Mouse (Mus musculus) limb, embryonic 12.5 days (tissue): ENCODE measurements around the gene Scd4. TPM values are rescaled to one million over a fixed set of nuclear protein-coding genes. Genes with fewer than 3 reads are reported as not detected.

Experiments
- ATAC-seq: fragments of 200-750 bp; cut with Nextera tagmentation; 2 replicates; pipeline ENCODE4 v1.8.0; 2017; ENCODE audit warnings: low read depth, moderate TSS enrichment; ENCODE audit not compliant: insufficient number of reproducible peaks, insufficient read depth, low FRiP score, low TSS enrichment
- H3K27ac ChIP-seq: fragments of 300-500 bp; sonication (generic); 2 replicates; pipeline ENCODE4 v1.5.1; 2016; ENCODE audit warnings: mild to moderate bottlenecking, moderate library complexity
- H3K27me3 ChIP-seq: fragments of 300-500 bp; sonication (generic); 2 replicates; pipeline ENCODE4 v1.6.1; 2016; ENCODE audit warnings: mild to moderate bottlenecking, moderate library complexity
- H3K36me3 ChIP-seq: fragments of 300-500 bp; sonication (generic); 2 replicates; pipeline ENCODE4 v1.6.1; 2016; ENCODE audit warnings: mild to moderate bottlenecking, moderate library complexity
- H3K4me1 ChIP-seq: fragments of 300-500 bp; sonication (generic); replicated peaks from 2 replicates; pipeline ENCODE4 v1.6.1; 2016
- H3K4me2 ChIP-seq: fragments of 300-500 bp; sonication (generic); 2 replicates; pipeline ENCODE4 v1.6.1; 2016; ENCODE audit warnings: mild to moderate bottlenecking, moderate library complexity
- H3K4me3 ChIP-seq: fragments of 300-500 bp; sonication (generic); replicated peaks from 2 replicates; pipeline ENCODE4 v1.5.1; 2016; ENCODE audit warnings: mild to moderate bottlenecking
- H3K9ac ChIP-seq: fragments of 300-500 bp; sonication (generic); replicated peaks from 2 replicates; pipeline ENCODE4 v1.6.1; 2016; ENCODE audit warnings: mild to moderate bottlenecking, moderate library complexity
- H3K9me3 ChIP-seq: fragments of 300-500 bp; sonication (generic); 2 replicates; pipeline ENCODE4 v1.6.1; 2016; ENCODE audit warnings: mild to moderate bottlenecking, moderate library complexity
- WGBS: fragments of 180-500 bp; shearing (Covaris S2); methylation state at CpG from one replicate; pipeline ENCODE4 v1.1.7; 2016; 5-methylcytosine and 5-hydroxymethylcytosine counted together
- polyA plus RNA-seq: library from polyadenylated mRNA; unstranded; fragments of >200 nt; fragmentation: Nextera tagmentation; extraction: Ambion mirVana; gene quantifications from 2 replicates; pipeline ENCODE4 v1.2.1, GENCODE M21; 2016

The Scd4 gene
- polyA plus RNA-seq, 1 experiment from 2014 or later = 0.06 TPM

DNA sequence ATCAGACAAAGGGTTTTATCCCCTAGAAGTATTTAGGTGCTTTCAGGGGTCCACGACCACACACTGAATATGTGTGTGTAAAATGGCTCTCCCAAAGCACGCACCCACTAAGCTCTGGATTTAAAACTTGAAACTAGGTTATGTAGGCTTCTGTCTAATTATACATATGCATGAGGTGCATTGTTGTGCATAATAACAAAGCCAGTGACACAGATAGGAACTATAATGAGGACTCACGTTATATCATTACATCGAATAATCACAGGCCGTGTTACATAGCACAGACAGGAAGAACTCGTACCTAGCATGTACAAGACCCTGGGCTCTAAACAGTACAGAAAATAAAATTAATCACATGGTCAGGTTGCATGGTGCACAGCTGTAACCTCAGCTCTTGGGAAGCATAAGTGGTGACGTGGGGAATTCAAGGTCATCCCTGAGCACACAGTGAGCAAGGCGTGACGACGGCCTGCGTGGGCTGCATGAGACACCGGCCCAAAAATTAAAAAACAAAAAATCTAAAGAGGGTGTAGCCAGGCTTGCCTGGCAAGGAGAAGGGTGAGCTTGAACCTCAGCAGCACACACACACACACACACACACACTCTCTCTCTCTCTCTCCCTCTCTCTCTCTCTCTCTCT lies 49.9 kb downstream of the Scd4 start:
- peaks cover 7% of the 10 kb centered on the region; the same call in 1 of the 2 replicates for H3K4me1 ChIP-seq
- no peak for ATAC-seq
- H3K36me3 ChIP-seq = no peaks in the 10 kb centered on the region
- no peak overlapping the region for H3K4me3 ChIP-seq
- no peaks in the 10 kb centered on the region for H3K27me3 ChIP-seq
- H3K4me2 ChIP-seq = no peak overlapping the region
- H3K9ac ChIP-seq = no peak overlapping the region
- no peak overlapping the region for H3K27ac ChIP-seq
- 86% methylated on average over 12 of the region's 12 CpGs for WGBS
- no peaks in the 10 kb centered on the region for H3K9me3 ChIP-seq

DNA sequence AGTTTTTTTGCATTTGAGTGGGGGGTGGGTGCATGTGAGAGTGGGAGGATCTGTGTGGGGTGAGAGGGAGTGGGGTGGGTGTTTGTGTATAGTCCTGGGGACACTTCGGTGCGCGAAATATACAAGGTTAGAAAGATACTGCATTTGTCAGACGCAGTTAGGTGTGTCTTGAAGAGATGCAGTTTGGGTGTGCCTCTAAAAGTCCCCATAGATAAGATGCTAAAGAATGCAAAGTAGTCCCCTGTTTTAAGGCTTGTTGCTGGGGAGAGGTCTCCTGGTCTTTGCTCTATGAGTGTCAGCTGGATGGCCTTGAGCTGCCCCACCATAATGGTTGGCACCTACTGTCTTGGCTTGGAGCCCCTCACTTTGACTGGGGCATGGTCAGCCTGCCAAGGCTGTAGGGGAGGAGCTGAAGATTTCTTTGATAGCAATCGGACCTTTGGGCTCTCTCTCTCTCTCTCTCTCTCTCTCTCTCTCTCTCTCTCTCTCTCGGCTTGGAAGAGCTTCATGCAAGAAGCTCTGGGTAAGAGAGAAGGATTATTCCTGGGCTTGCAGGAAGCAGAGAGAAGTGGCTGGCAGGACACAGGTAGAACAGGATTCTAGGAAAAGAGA lies 53.1 kb downstream of the Scd4 start:
- no peak for ATAC-seq
- WGBS = 84% methylated on average over 6 of the region's 6 CpGs
- Histone ChIP-seq H3K27ac (no peak overlapping the region), H3K9ac (no peak overlapping the region), H3K36me3 (no peaks in the 10 kb centered on the region), H3K4me2 (no peak overlapping the region), H3K4me1 (peaks cover 16% of the 10 kb centered on the region; the same call in 1 of the 2 replicates), H3K9me3 (no peaks in the 10 kb centered on the region), H3K4me3 (no peak overlapping the region), H3K27me3 (no peaks in the 10 kb centered on the region)

DNA sequence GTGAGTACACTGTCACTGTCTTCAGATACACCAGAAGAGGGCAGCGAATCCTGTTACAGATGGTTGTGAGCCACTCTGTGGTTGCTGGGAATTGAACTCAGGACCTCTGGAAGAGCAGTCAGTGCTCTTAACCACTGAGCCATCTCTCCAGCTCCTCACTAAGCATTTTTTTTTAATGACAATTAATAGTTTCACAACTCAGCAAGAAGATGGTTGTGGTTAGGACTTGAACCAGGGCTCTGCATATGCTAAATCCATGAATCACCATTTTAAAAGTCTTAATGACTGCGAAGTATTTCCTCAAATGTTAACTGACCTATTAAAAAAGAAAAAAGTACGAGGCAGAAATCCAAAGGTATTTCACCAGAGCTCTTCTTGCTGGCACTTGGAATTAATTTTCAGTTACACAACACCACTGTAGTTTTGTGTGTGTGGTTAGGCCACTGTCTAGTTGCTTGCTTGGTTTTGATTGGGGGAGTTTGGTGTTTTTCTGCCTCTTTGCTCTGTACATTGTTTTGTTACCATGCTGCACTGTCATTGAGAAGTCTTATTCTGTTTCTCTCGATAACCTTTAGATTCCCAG lies 54.3 kb downstream of the Scd4 start:
- no peaks in the 10 kb centered on the region for H3K36me3 ChIP-seq
- 84% methylated on average over 4 of the region's 4 CpGs for WGBS
- H3K4me1 ChIP-seq = peaks cover 16% of the 10 kb centered on the region; the same call in 1 of the 2 replicates
- H3K27me3 ChIP-seq = no peaks in the 10 kb centered on the region
- H3K9ac ChIP-seq = no peak overlapping the region
- no peak overlapping the region for H3K4me3 ChIP-seq
- no peaks in the 10 kb centered on the region for H3K9me3 ChIP-seq
- H3K27ac ChIP-seq = peak overlapping the region; percentile 91; the same call in 1 of the 2 replicates
- no peak overlapping the region for H3K4me2 ChIP-seq
- no peak for ATAC-seq

DNA sequence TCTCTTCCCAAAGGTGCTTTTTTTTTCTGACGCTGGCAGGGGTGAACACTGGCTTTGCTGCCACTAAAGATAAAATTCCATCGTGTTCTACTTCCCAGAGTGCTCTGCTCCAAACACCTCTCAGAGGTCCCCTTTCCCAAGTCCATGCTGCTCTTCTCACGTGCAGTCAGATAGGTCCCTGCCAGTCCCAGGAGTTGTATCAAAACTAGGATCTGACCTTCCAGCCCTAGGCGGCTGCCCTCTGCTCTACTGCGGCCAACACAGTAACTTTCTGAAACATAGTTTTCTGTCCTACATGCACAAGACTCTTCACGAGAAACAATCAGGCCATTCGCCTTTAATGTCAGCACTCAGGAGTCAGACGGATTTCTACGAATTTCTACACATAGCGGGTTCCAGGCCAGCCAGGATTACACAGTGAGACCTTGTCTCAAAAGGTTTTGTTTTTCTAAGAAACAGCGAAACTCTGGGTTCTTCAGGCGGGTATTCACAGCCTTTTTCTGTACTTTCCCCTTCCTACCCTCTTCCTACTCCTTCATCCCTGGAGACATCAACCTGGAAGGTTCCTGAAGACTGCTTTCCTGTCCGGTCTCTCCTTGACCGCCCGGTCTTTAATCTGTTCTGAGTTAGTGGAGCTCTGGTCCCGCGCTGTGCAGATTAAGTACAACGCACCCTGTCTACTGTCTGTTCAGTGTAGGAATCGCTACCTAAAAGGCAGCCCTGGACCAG lies 55.0 kb downstream of the Scd4 start:
- Histone ChIP-seq H3K27me3 (no peaks in the 10 kb centered on the region), H3K27ac (peak overlapping the region; percentile 91), H3K9ac (peak overlapping the region; percentile 69), H3K9me3 (no peaks in the 10 kb centered on the region), H3K36me3 (no peaks in the 10 kb centered on the region), H3K4me3 (peak overlapping the region; percentile 56), H3K4me2 (peak overlapping the region; percentile 66), H3K4me1 (peaks cover 16% of the 10 kb centered on the region; the same call in 1 of the 2 replicates)
- 31% methylated on average over 19 of the region's 19 CpGs for WGBS
- no peak for ATAC-seq

DNA sequence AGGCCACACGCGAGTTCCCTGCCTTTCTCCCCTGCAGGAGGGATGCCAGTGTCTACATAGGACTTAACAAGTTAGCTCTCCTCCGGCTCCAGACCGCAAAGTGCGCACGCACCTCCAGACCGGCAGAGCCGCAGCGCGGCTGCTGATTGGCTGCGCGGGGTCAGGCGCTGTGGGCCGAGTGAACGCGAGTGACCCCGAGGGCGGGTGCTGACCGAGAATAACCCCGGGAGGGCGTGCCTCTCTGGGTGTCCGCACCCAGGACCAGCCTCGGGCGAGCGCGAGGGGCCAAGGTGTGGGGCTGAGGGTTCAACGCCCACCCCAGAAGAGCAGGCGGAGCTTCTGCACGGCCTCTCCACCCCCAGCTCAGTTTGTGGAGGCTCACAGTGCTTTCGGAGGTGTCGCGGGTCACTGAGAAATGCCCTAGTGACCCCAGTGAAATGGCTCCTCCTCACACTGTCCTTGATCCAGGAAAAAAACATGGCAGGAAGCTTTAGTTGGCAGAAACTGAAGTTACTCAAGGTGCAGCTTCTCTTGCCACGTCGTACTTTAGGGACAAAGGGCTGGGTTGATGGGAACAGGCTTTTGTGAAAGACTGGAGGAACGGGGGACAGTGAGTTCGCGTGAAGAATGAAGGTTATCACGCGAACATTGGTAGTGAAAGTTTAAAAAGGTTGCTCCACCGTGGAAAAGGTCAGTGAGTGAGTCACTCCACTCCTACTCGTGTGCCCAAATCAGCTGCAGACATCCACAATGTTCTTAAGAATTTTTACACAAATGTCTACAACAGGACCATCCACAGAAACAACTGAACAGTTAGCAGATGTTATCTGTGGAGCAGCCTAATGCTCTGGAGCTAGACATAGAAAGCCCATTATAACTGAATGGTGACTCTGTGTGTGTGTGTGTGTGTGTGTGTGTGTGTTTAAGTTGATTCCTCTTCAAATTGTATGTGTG lies 55.9 kb downstream of the Scd4 start:
- ATAC-seq = peak; percentile 98
- 6% methylated on average over 41 of the region's 41 CpGs for WGBS
- H3K27ac ChIP-seq = peak overlapping the region; percentile 91
- peaks cover 16% of the 10 kb centered on the region; the same call in 1 of the 2 replicates for H3K4me1 ChIP-seq
- H3K27me3 ChIP-seq = no peaks in the 10 kb centered on the region
- H3K4me3 ChIP-seq = peak overlapping the region; percentile 56
- H3K36me3 ChIP-seq = no peaks in the 10 kb centered on the region
- peak overlapping the region; percentile 69 for H3K9ac ChIP-seq
- H3K4me2 ChIP-seq = peak overlapping the region; percentile 66
- H3K9me3 ChIP-seq = no peaks in the 10 kb centered on the region

DNA sequence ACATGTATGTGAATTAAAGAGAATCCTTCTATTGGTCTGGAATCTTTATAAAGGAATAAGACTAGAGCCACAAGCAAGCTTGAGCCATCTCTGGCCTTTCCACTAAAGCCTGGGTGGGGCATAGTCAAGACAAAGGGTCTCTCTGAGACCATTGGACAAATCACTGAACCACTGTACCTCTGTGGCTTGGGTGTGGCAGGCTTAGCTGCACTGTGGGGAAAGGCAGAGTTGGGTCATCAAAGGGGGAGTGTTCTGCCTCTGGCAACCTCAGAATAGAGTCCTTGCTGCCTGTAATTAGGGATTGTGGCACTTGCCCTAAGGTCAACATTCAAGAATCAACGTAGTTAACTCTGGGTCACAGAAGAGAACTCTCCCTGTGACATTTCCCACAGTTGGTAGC lies 56.6 kb downstream of the Scd4 start:
- H3K4me2 ChIP-seq = no peak overlapping the region
- no peak overlapping the region for H3K4me3 ChIP-seq
- no peaks in the 10 kb centered on the region for H3K36me3 ChIP-seq
- WGBS = 27% methylated on average over 1 of the region's 1 CpGs
- no peaks in the 10 kb centered on the region for H3K9me3 ChIP-seq
- no peaks in the 10 kb centered on the region for H3K27me3 ChIP-seq
- no peak overlapping the region for H3K9ac ChIP-seq
- ATAC-seq = no peak
- H3K27ac ChIP-seq = no peak overlapping the region
- H3K4me1 ChIP-seq = peaks cover 16% of the 10 kb centered on the region; the same call in 1 of the 2 replicates

DNA sequence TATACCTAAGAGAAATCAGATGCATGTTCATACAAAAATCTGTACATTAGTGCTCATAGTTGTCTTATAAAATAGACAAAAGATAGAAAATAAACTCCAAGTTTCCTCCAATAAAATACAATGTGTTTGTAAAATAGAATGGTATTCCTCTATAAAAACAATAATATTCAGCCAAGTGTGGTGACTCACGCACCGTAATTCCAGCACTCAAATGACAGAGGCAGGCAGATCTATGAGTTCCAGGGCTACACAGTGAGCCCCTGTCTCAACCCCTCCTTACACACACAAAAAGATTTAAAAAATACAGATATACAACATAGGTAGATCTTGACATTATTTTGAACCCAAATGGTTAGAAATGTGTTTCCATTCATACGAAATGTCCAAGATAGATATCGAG lies 59.0 kb downstream of the Scd4 start:
- H3K4me2 ChIP-seq = no peak overlapping the region
- H3K9ac ChIP-seq = no peak overlapping the region
- H3K27ac ChIP-seq = no peak overlapping the region
- peaks cover 12% of the 10 kb centered on the region for H3K36me3 ChIP-seq
- peaks cover 16% of the 10 kb centered on the region; the same call in 1 of the 2 replicates for H3K4me1 ChIP-seq
- no peak for ATAC-seq
- H3K4me3 ChIP-seq = no peak overlapping the region
- WGBS = 91% methylated on average over 4 of the region's 4 CpGs
- H3K9me3 ChIP-seq = no peaks in the 10 kb centered on the region
- no peaks in the 10 kb centered on the region for H3K27me3 ChIP-seq

DNA sequence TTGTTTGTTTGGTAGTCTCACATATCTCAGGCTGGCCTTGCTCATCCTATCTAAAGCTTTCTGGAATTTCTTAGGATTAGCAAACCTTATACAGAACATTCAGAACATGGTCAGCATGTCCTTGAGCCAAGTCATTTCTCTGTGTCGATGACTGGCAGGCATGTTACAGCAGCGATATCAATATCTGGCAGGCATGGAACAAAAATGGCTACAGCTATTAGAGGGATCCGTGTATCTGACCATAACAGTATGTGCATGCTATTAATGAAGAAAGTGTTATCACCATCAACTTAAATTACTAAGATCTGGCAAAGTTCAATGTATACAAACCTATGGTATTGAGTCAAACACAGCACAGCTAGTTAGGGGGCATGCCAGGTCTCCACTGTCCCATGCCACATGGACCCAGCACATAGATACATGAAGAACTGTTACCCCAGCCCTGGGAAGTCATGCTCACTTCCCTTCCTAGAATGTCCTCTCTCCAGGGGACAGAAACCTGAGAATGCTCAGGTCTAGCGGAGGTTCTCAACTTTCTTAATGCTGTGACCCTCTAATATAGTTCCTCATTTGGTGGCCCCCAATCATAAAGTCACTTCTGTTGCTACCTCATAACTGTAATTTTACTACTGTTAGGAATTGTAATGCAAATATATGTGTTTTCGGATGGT lies 59.6 kb downstream of the Scd4 start:
- H3K4me2 ChIP-seq = no peak overlapping the region
- no peak for ATAC-seq
- H3K27ac ChIP-seq = no peak overlapping the region
- no peak overlapping the region for H3K4me3 ChIP-seq
- WGBS = 87% methylated on average over 5 of the region's 5 CpGs
- H3K9ac ChIP-seq = no peak overlapping the region
- H3K4me1 ChIP-seq = peaks cover 14% of the 10 kb centered on the region; the same call in 1 of the 2 replicates
- peaks cover 18% of the 10 kb centered on the region for H3K36me3 ChIP-seq
- H3K27me3 ChIP-seq = no peaks in the 10 kb centered on the region
- H3K9me3 ChIP-seq = no peaks in the 10 kb centered on the region

DNA sequence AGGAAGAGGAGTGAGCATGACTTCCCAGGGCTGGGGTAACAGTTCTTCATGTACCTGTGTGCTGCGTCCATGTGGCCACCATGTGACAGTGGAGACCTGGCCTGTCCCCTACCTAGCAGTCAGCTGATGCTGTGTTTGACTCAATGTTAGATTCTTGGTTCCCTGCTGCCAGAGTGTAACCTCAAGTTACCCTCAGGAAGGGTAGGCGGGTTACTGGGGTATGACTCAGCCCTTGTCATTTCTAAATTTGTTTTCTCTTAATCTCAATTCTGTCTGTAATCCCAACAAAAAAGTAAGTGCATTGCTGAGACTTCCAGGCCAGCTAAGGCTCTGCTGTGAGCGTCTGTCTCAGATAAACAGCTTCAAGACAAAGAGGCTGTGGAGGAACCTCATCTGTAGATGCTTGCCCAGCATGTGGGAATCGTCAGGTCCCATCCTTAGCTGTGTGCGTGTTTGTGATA lies 61.1 kb downstream of the Scd4 start:
- Histone ChIP-seq H3K27ac (no peak overlapping the region), H3K27me3 (no peaks in the 10 kb centered on the region), H3K36me3 (peaks cover 31% of the 10 kb centered on the region), H3K4me2 (no peak overlapping the region), H3K4me1 (peaks cover 2% of the 10 kb centered on the region; the same call in 1 of the 2 replicates), H3K9ac (no peak overlapping the region), H3K4me3 (no peak overlapping the region), H3K9me3 (no peaks in the 10 kb centered on the region)
- WGBS = 78% methylated on average over 5 of the region's 5 CpGs
- no peak for ATAC-seq

DNA sequence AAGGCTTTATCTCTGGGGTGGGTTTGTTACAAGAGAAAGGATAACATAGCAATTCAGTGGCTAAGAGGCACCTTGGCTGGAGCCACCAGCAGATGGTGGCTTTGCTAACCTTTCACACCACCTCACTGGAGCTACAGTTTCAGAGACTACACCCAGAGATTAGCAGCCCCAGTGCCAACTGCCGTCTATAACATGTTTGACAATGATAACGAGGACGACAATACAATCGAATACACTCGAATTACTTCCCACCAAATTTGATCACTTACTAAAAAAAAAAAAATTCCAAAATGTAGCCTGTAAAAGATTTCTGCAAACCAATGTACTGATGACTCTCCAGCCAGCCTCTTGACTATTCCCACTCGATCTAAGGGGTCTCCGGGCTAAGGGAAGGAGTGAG lies 62.1 kb downstream of the Scd4 start:
- H3K4me3 ChIP-seq = no peak overlapping the region
- H3K9me3 ChIP-seq = no peaks in the 10 kb centered on the region
- ATAC-seq = no peak
- WGBS = 84% methylated on average over 7 of the region's 7 CpGs
- H3K4me1 ChIP-seq = no peaks in the 10 kb centered on the region
- peaks cover 40% of the 10 kb centered on the region for H3K36me3 ChIP-seq
- no peak overlapping the region for H3K4me2 ChIP-seq
- H3K9ac ChIP-seq = no peak overlapping the region
- H3K27ac ChIP-seq = no peak overlapping the region
- H3K27me3 ChIP-seq = no peaks in the 10 kb centered on the region
